Mouse (Mus musculus): ENCODE results near the gene Lyrm1. TPM values are rescaled to one million over a fixed set of nuclear protein-coding genes. Genes with fewer than 3 reads are reported as not detected.

Lyrm1 gene
- polyA plus RNA-seq, 1 experiment from 2014 or later = 11.3 TPM

GRCm38 (mm10) chr7:119985279-119985912 lies 89.7 kb downstream of the Lyrm1 start:
- H3K27ac ChIP-seq (replicated peaks) = no peak overlapping the region
- H3K9me3 ChIP-seq (replicated peaks) = no peaks in the 10 kb centered on the region
- DNase-seq (ENCODE audit: low spot score) = no peak
- no peak overlapping the region for H3K4me3 ChIP-seq
- no peaks in the 10 kb centered on the region for H3K36me3 ChIP-seq
- 77% methylated on average over 3 of the region's 3 CpGs for WGBS
- H3K4me1 ChIP-seq = no peaks in the 10 kb centered on the region
- no peaks in the 10 kb centered on the region for H3K27me3 ChIP-seq (ENCODE audit: low read depth, poor library complexity, severe bottlenecking)

- WGBS = 84% methylated on average over 6 of the region's 6 CpGs
- no peaks in the 10 kb centered on the region for H3K36me3 ChIP-seq
- no peaks in the 10 kb centered on the region for H3K27me3 ChIP-seq (ENCODE audit: low read depth, poor library complexity, severe bottlenecking)
- no peaks in the 10 kb centered on the region for H3K9me3 ChIP-seq (replicated peaks)
- H3K4me1 ChIP-seq = no peaks in the 10 kb centered on the region
- H3K4me3 ChIP-seq = no peak overlapping the region
- no peak overlapping the region for H3K27ac ChIP-seq (replicated peaks)
- no peak for DNase-seq (ENCODE audit: low spot score)
Measured at GRCm38 (mm10) chr7:119997066-119997465, 101.4 kb downstream of the Lyrm1 start.

Other genes with a start within 250 kb of the Lyrm1 start
- gene Acsm4, start 205.8 kb upstream of the Lyrm1 start, polyA plus RNA-seq (2016; fragmentation: Nextera tagmentation; extraction: Ambion mirVana) = not detected in 2 replicates
- gene Thumpd1, start 175.1 kb upstream of the Lyrm1 start, polyA plus RNA-seq (2016; fragmentation: Nextera tagmentation; extraction: Ambion mirVana) = 103 TPM in 2 replicates
- gene Acsm3, start 134.9 kb upstream of the Lyrm1 start, polyA plus RNA-seq (2016; fragmentation: Nextera tagmentation; extraction: Ambion mirVana) = 0.10 and 0.19 TPM in 2 replicates
- gene Rexo5, start 101.9 kb upstream of the Lyrm1 start, polyA plus RNA-seq (2016; fragmentation: Nextera tagmentation; extraction: Ambion mirVana) = 28.0 and 31.2 TPM in 2 replicates
- gene Eri2, start 101.8 kb upstream of the Lyrm1 start, polyA plus RNA-seq (2016; fragmentation: Nextera tagmentation; extraction: Ambion mirVana) = 34.5 and 34.8 TPM in 2 replicates
- 13.1 and 15.7 TPM in 2 replicates for gene Dcun1d3, start 437 bp downstream of the Lyrm1 start, polyA plus RNA-seq (2016; fragmentation: Nextera tagmentation; extraction: Ambion mirVana)
- not detected in 2 replicates for gene Dnah3, start 199.4 kb downstream of the Lyrm1 start, polyA plus RNA-seq (2016; fragmentation: Nextera tagmentation; extraction: Ambion mirVana)
- 23.9 and 25.9 TPM in 2 replicates for gene Tmem159, start 206.5 kb downstream of the Lyrm1 start, polyA plus RNA-seq (2016; fragmentation: Nextera tagmentation; extraction: Ambion mirVana)
- not detected in 2 replicates for gene Zp2, start 249.4 kb downstream of the Lyrm1 start, polyA plus RNA-seq (2016; fragmentation: Nextera tagmentation; extraction: Ambion mirVana)

Data from midbrain, embryonic 10.5 days (tissue).